Mouse (Mus musculus): ENCODE data around the gene Rfc5. TPM values are rescaled to one million over a fixed set of nuclear protein-coding genes. Genes with fewer than 3 reads are reported as not detected.
"Not testable (repeated sequence)": the region's sequence is repeated elsewhere in the genome, so short reads cannot be mapped to it uniquely, and the experiment has no call there.

Rfc5 gene
- polyA plus RNA-seq, 1 experiment from 2014 or later = 33.1 TPM

DNA sequence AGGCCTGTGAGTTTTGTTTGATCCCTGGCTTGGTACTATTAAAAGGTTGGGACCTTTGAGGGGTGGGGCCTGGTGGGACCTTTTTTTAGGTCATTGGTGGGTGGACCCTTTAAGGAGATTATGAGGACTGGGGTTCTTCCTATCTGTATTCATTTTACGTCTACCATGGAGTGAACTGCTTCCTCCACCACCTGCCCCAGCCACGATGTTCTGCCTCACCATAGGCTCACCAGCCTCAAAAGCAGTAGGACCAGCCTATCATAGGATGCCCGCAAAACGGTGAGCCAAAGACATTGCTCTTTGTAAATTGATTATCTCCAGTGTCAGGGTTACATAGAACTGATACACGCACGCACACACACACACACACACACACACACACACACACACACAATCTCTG is 8.5 kb upstream of the Rfc5 start:
- no peak overlapping the region for H3K27ac ChIP-seq
- H3K4me3 ChIP-seq = no peak overlapping the region
- no peak overlapping the region for H3K9ac ChIP-seq
- no peak for ATAC-seq (replicated peaks)
- no peak overlapping the region for H3K4me2 ChIP-seq
- no peaks in the 10 kb centered on the region for H3K4me1 ChIP-seq
- H3K36me3 ChIP-seq (replicated peaks) = no peaks in the 10 kb centered on the region
- no peaks in the 10 kb centered on the region for H3K27me3 ChIP-seq (replicated peaks)
- no peaks in the 10 kb centered on the region for H3K9me3 ChIP-seq
- 80% methylated on average over 6 of the region's 6 CpGs for WGBS

- Histone ChIP-seq H3K4me1 (no peaks in the 10 kb centered on the region), H3K4me2 (no peak overlapping the region), H3K27ac (no peak overlapping the region), H3K36me3 (replicated peaks) (no peaks in the 10 kb centered on the region), H3K4me3 (no peak overlapping the region), H3K9me3 (no peaks in the 10 kb centered on the region), H3K27me3 (replicated peaks) (no peaks in the 10 kb centered on the region), H3K9ac (no peak overlapping the region)
- ATAC-seq (replicated peaks) = no peak
- WGBS = 58% methylated on average over 6 of the region's 6 CpGs
Observed at GRCm38 (mm10) chr5:117396596-117397014, 7.8 kb upstream of the Rfc5 start.

- H3K4me3 ChIP-seq = no peak overlapping the region
- H3K4me2 ChIP-seq = no peak overlapping the region
- H3K9ac ChIP-seq = no peak overlapping the region
- no peaks in the 10 kb centered on the region for H3K4me1 ChIP-seq
- no peaks in the 10 kb centered on the region for H3K9me3 ChIP-seq
- H3K27ac ChIP-seq = no peak overlapping the region
- no peaks in the 10 kb centered on the region for H3K36me3 ChIP-seq (replicated peaks)
- no peak for ATAC-seq (replicated peaks)
- 81% methylated on average over 5 of the region's 5 CpGs for WGBS
- no peaks in the 10 kb centered on the region for H3K27me3 ChIP-seq (replicated peaks)
Observed at GRCm38 (mm10) chr5:117395834-117396233, 7.0 kb upstream of the Rfc5 start.

DNA sequence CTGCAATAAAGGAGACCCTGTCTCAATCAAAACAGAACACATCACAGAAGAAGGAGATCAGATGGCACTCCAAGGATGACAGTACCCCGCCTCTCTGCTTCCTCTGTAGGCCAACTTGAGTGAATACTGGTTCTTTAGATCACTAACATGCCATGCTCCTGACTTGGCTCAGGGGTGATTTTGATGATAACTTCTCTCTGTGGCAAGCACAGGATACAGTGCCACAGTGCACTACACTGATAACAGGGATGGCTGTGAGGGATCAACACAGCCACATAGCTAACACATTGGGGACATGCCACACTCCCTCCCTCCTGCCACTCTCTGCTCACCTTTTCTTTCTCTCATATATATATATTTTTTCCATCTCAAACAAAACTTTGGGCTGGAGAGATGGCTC is 2.0 kb upstream of the Rfc5 start:
- 100% methylated on average over 1 of the region's 1 CpGs for WGBS
- no peak for ATAC-seq (replicated peaks)
- no peak overlapping the region for H3K4me3 ChIP-seq
- no peaks in the 10 kb centered on the region for H3K27me3 ChIP-seq (replicated peaks)
- H3K4me1 ChIP-seq = peaks cover 10% of the 10 kb centered on the region
- no peak overlapping the region for H3K9ac ChIP-seq
- no peak overlapping the region for H3K4me2 ChIP-seq
- no peaks in the 10 kb centered on the region for H3K36me3 ChIP-seq (replicated peaks)
- no peak overlapping the region for H3K27ac ChIP-seq
- no peaks in the 10 kb centered on the region for H3K9me3 ChIP-seq

GRCm38 (mm10) chr5:117388296-117388751 is 523 bp downstream of the Rfc5 start:
- Histone ChIP-seq H3K9ac (peak overlapping the region; percentile 82), H3K9me3 (no peaks in the 10 kb centered on the region), H3K27me3 (replicated peaks) (no peaks in the 10 kb centered on the region), H3K27ac (peak overlapping the region; percentile 80; the same call in 1 of the 2 replicates), H3K4me1 (peaks cover 10% of the 10 kb centered on the region), H3K36me3 (replicated peaks) (0 out of 2 replicates have a peak, but pooled peaks cover 9% of the 10 kb centered on the region), H3K4me3 (peak overlapping the region; percentile 85), H3K4me2 (peak overlapping the region; percentile 92)
- peak; percentile 6; the same call in 1 of the 2 replicates for ATAC-seq (replicated peaks)
- WGBS = 8% methylated on average over 16 of the region's 16 CpGs

GRCm38 (mm10) chr5:117383198-117383597 is 5.6 kb downstream of the Rfc5 start:
- Histone ChIP-seq H3K4me3 (no peak overlapping the region), H3K27ac (no peak overlapping the region), H3K4me2 (no peak overlapping the region), H3K9ac (no peak overlapping the region), H3K27me3 (replicated peaks) (no peaks in the 10 kb centered on the region), H3K9me3 (no peaks in the 10 kb centered on the region), H3K4me1 (peaks cover 4% of the 10 kb centered on the region), H3K36me3 (replicated peaks) (peaks cover 35% of the 10 kb centered on the region)
- WGBS = 68% methylated on average over 12 of the region's 12 CpGs
- ATAC-seq (replicated peaks) = no peak

DNA sequence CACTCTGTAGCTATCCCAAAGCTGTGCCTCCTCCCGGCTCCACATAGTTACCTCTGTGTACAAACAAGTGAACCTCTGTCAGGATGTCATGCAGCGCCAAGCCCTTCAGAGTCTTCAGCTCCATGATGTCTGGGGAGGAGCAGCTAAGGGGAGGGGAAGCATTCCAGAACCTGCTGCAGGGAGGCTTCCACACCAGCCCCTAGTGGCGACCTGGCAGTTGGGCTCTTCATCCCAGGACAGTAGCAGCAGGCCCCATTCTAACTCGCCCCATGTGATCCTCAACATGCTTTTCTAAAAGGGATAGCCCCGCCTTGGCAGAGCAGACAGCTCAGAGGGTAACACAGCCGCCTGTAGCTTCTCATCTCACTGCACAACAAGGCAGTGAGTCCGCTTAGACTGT is 7.1 kb downstream of the Rfc5 start:
- H3K27ac ChIP-seq = no peak overlapping the region
- no peaks in the 10 kb centered on the region for H3K9me3 ChIP-seq
- 83% methylated on average over 7 of the region's 7 CpGs for WGBS
- H3K36me3 ChIP-seq (replicated peaks) = peaks cover 39% of the 10 kb centered on the region
- H3K4me3 ChIP-seq = no peak overlapping the region
- H3K27me3 ChIP-seq (replicated peaks) = no peaks in the 10 kb centered on the region
- no peaks in the 10 kb centered on the region for H3K4me1 ChIP-seq
- H3K4me2 ChIP-seq = no peak overlapping the region
- no peak overlapping the region for H3K9ac ChIP-seq
- ATAC-seq (replicated peaks) = no peak

GRCm38 (mm10) chr5:117380199-117380598 is 8.6 kb downstream of the Rfc5 start:
- H3K4me1 ChIP-seq = no peaks in the 10 kb centered on the region
- no peak overlapping the region for H3K27ac ChIP-seq
- no peak overlapping the region for H3K4me2 ChIP-seq
- H3K9me3 ChIP-seq = no peaks in the 10 kb centered on the region
- H3K27me3 ChIP-seq (replicated peaks) = no peaks in the 10 kb centered on the region
- 89% methylated on average over 4 of the region's 4 CpGs for WGBS
- H3K9ac ChIP-seq = no peak overlapping the region
- no peak for ATAC-seq (replicated peaks)
- peaks cover 51% of the 10 kb centered on the region for H3K36me3 ChIP-seq (replicated peaks)
- H3K4me3 ChIP-seq = no peak overlapping the region

DNA sequence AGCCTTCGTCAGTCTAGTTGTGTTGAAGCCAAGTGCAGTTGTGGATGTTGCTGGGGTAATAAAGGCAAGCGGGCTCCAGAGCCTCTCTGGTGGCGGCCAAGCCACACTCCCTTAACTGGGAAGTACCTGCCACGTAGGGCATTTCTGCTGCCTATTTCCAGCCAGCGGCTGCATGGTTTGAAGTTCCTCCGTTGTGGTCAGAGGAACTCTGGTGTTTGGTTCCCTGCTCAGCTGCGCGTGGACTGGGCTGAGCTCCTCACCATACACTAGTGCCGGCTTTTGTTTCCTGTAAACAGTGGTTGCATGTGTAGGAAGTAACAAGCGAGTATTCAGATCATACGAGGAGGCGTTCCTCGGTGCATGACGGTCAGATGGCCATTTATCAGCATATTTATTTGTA is 11.1 kb downstream of the Rfc5 start:
- not testable (repeated sequence) for H3K4me2 ChIP-seq; H3K4me1 ChIP-seq; H3K9me3 ChIP-seq; H3K27ac ChIP-seq; H3K9ac ChIP-seq; H3K27me3 ChIP-seq (replicated peaks); H3K4me3 ChIP-seq; ATAC-seq (replicated peaks)
- peaks cover 58% of the 10 kb centered on the region for H3K36me3 ChIP-seq (replicated peaks)
- WGBS = 93% methylated on average over 14 of the region's 14 CpGs

DNA sequence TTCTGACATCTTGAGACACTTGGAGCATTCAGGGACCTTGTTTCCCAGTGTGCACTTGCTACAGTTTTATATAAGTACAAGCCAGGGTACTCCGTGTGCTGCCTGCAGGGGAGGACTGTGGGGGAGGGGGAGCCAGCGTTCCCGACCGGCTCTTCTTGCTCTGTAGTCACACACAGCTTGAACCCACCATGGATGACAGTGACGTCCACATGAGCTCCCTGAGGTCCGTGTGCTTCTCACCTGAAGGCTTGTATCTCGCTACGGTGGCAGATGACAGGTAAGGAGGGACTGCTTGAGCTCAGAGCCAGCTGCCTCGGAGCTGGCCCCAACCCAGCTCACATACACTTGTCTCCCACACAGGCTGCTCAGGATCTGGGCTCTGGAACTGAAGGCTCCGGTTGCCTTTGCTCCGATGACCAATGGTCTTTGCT is 12.5 kb downstream of the Rfc5 start:
- Histone ChIP-seq H3K36me3 (replicated peaks) (peaks cover 61% of the 10 kb centered on the region), H3K9ac (no peak overlapping the region), H3K4me1 (no peaks in the 10 kb centered on the region), H3K27me3 (replicated peaks) (no peaks in the 10 kb centered on the region), H3K27ac (no peak overlapping the region), H3K4me3 (no peak overlapping the region), H3K4me2 (no peak overlapping the region), H3K9me3 (no peaks in the 10 kb centered on the region)
- no peak for ATAC-seq (replicated peaks)
- WGBS = 78% methylated on average over 11 of the region's 11 CpGs

GRCm38 (mm10) chr5:117374372-117375049 is 14.3 kb downstream of the Rfc5 start:
- no peak overlapping the region for H3K9ac ChIP-seq
- H3K27me3 ChIP-seq (replicated peaks) = no peaks in the 10 kb centered on the region
- H3K4me2 ChIP-seq = no peak overlapping the region
- ATAC-seq (replicated peaks) = no peak
- H3K9me3 ChIP-seq = no peaks in the 10 kb centered on the region
- H3K36me3 ChIP-seq (replicated peaks) = peaks cover 59% of the 10 kb centered on the region
- H3K4me1 ChIP-seq = no peaks in the 10 kb centered on the region
- WGBS = 92% methylated on average over 7 of the region's 7 CpGs
- H3K4me3 ChIP-seq = no peak overlapping the region
- no peak overlapping the region for H3K27ac ChIP-seq

DNA sequence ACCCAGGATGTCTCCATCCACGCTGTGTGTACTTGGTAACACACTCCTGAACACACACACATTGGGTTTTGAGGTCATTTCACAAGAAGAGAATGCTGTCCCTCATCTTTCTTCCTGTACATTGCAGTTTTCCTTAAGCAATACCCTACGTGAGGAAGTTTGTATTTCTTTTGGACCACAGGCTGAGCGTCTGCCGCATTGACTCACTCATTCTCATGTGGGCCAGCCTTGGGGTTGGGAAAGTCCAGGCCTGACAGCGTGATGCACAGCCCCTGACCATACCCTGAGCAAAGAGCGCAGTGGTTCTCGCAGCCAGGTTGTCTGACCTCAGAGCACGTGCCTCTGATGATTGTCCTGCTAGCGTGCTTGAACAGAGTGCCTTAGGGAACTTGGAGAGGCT is 15.4 kb downstream of the Rfc5 start:
- H3K4me1 ChIP-seq = no peaks in the 10 kb centered on the region
- H3K27me3 ChIP-seq (replicated peaks) = no peaks in the 10 kb centered on the region
- H3K27ac ChIP-seq = no peak overlapping the region
- 93% methylated on average over 9 of the region's 9 CpGs for WGBS
- H3K4me3 ChIP-seq = no peak overlapping the region
- H3K9ac ChIP-seq = no peak overlapping the region
- H3K9me3 ChIP-seq = no peaks in the 10 kb centered on the region
- no peak overlapping the region for H3K4me2 ChIP-seq
- ATAC-seq (replicated peaks) = no peak
- H3K36me3 ChIP-seq (replicated peaks) = peaks cover 62% of the 10 kb centered on the region

GRCm38 (mm10) chr5:117370592-117370991 is 18.3 kb downstream of the Rfc5 start:
- Histone ChIP-seq H3K27ac (no peak overlapping the region), H3K4me1 (no peaks in the 10 kb centered on the region), H3K36me3 (replicated peaks) (peaks cover 55% of the 10 kb centered on the region), H3K4me2 (no peak overlapping the region), H3K9me3 (no peaks in the 10 kb centered on the region), H3K27me3 (replicated peaks) (no peaks in the 10 kb centered on the region), H3K9ac (no peak overlapping the region), H3K4me3 (no peak overlapping the region)
- 89% methylated on average over 10 of the region's 10 CpGs for WGBS
- no peak for ATAC-seq (replicated peaks)
